Mouse (Mus musculus): Measurements from ENCODE around the gene Dpp6. TPM values are rescaled to one million over a fixed set of nuclear protein-coding genes. Genes with fewer than 3 reads are reported as not detected.

The Dpp6 gene
- polyA plus RNA-seq, 1 experiment from 2014 or later: 10.0 TPM

DNA sequence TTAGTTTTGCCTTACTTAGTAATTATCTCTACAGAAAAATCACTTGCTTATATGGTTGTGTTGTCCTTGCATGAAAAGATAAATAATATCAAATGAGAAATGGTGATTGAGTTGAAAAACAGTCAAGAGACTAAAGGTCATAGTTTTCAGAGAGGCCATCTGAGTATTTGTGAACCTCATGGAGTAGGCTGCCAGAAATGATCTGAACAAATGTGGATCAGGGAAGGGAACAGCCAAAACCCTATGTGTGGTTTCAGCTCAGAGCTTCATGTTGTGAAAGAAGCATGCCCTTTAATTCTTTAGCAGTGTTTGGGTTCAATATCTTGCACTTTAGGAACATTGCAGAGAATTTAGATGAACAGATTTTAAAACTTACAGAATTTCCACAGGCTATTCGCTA, 458.9 kb downstream of the Dpp6 start:
- 91% methylated on average over 1 of the region's 1 CpGs for WGBS
- Histone ChIP-seq H3K27me3 (ENCODE audit: control insufficient read depth, insufficient read depth, low read length) (no peaks in the 10 kb centered on the region), H3K27ac (ENCODE audit: low read depth, low read length) (no peak overlapping the region), H3K9me3 (ENCODE audit: control insufficient read depth, low read length) (no peaks in the 10 kb centered on the region), H3K9ac (ENCODE audit: low read length) (no peak overlapping the region), H3K4me1 (ENCODE audit: control insufficient read depth, insufficient read depth, low read length) (no peaks in the 10 kb centered on the region), H3K4me2 (ENCODE audit: low read depth) (no peak overlapping the region), H3K36me3 (ENCODE audit: control insufficient read depth, insufficient read depth, low read length) (no peaks in the 10 kb centered on the region), H3K4me3 (ENCODE audit: low read depth, low read length) (no peak overlapping the region)
- ATAC-seq (ENCODE audit: insufficient read depth, low FRiP score, low TSS enrichment): no peak
- DNase-seq (ENCODE audit: low spot score): no peak

DNA sequence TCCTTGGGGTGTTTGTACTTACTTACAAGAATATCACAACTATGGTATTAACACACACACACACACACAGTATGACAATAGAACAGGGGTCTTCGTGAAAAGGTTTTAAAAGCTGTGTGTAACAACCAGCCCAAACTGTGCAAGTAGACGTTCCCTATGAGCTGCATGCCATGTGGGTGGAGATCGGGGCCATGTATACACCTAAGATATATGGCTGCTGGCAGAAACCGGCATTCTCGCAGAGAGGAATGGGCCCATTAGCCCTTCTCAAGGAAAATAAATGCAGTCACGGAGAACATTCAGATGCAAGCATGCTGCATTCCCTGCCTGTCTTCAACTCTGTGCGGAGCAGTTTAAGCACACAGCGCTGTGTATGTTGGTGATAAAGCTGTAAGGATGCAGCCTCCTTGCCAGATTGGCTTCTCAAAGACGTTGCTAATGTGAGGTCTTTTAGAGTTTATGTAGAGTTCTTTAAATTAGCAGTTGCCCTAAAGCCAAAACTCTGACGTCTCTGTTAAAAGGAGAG, 461.2 kb downstream of the Dpp6 start:
- Histone ChIP-seq H3K27ac (ENCODE audit: low read depth, low read length) (no peak overlapping the region), H3K4me1 (ENCODE audit: control insufficient read depth, insufficient read depth, low read length) (no peaks in the 10 kb centered on the region), H3K9me3 (ENCODE audit: control insufficient read depth, low read length) (no peaks in the 10 kb centered on the region), H3K4me2 (ENCODE audit: low read depth) (no peak overlapping the region), H3K36me3 (ENCODE audit: control insufficient read depth, insufficient read depth, low read length) (no peaks in the 10 kb centered on the region), H3K4me3 (ENCODE audit: low read depth, low read length) (no peak overlapping the region), H3K27me3 (ENCODE audit: control insufficient read depth, insufficient read depth, low read length) (no peaks in the 10 kb centered on the region), H3K9ac (ENCODE audit: low read length) (no peak overlapping the region)
- 73% methylated on average over 10 of the region's 10 CpGs for WGBS
- ATAC-seq (ENCODE audit: insufficient read depth, low FRiP score, low TSS enrichment) (no peak), DNase-seq (ENCODE audit: low spot score) (no peak)

DNA sequence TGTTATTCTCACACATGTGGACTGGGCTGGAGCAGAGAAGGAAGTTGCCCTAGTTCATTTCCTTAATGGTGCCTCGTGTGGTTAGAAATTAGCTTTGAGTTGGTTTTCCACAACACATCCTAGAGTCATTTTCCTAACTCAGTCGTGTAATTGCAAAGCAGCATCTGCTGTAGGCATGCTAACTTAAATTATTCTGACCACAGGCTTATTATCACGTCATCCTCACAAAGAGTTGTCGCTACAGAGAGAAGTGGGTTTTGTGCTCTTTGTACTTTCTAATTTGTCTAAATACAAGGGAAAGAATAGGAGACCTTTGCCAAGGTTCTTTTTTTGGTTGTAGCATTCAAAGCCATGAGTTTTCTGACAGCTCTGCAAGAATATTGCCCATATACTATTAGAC, 469.9 kb downstream of the Dpp6 start:
- WGBS: 75% methylated on average over 4 of the region's 4 CpGs
- DNase-seq (ENCODE audit: low spot score) (no peak), ATAC-seq (ENCODE audit: insufficient read depth, low FRiP score, low TSS enrichment) (no peak)

DNA sequence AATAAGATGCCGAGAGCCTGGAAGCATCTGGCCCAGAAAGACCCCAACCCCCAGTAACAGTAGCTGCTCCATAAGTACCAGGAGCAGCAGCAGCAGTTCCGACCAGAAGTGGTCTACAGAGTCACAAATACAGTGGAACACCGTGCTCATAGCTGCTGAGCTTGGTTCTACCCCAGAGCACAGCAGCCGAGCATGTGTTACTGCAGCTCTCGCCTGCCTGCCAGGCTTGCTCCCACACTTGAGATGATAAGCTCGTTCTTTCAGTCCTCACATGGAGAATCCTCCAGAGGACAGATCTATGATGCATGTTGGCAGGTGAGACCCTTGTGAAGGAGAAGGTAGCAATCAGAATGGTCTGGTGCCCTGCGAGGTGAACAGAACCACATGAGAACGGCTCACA, 474.4 kb downstream of the Dpp6 start:
- Histone ChIP-seq H3K9ac (ENCODE audit: low read length) (no peak overlapping the region; the same call in 1 of the 2 replicates), H3K27ac (ENCODE audit: low read depth, low read length) (no peak overlapping the region), H3K27me3 (ENCODE audit: control insufficient read depth, insufficient read depth, low read length) (no peaks in the 10 kb centered on the region), H3K9me3 (ENCODE audit: control insufficient read depth, low read length) (no peaks in the 10 kb centered on the region), H3K36me3 (ENCODE audit: control insufficient read depth, insufficient read depth, low read length) (no peaks in the 10 kb centered on the region), H3K4me2 (ENCODE audit: low read depth) (no peak overlapping the region), H3K4me3 (ENCODE audit: low read depth, low read length) (no peak overlapping the region), H3K4me1 (ENCODE audit: control insufficient read depth, insufficient read depth, low read length) (no peaks in the 10 kb centered on the region)
- ATAC-seq (ENCODE audit: insufficient read depth, low FRiP score, low TSS enrichment) (no peak), DNase-seq (ENCODE audit: low spot score) (no peak)
- 84% methylated on average over 8 of the region's 8 CpGs for WGBS

More for the DNA sequence above, 469.9 kb downstream of the Dpp6 start:
- Histone ChIP-seq H3K4me3 (ENCODE audit: low read depth, low read length) (no peak overlapping the region), H3K9me3 (ENCODE audit: control insufficient read depth, low read length) (no peaks in the 10 kb centered on the region), H3K36me3 (ENCODE audit: control insufficient read depth, insufficient read depth, low read length) (no peaks in the 10 kb centered on the region), H3K27ac (ENCODE audit: low read depth, low read length) (no peak overlapping the region), H3K27me3 (ENCODE audit: control insufficient read depth, insufficient read depth, low read length) (no peaks in the 10 kb centered on the region), H3K4me2 (ENCODE audit: low read depth) (no peak overlapping the region), H3K4me1 (ENCODE audit: control insufficient read depth, insufficient read depth, low read length) (no peaks in the 10 kb centered on the region), H3K9ac (ENCODE audit: low read length) (no peak overlapping the region)

DNA sequence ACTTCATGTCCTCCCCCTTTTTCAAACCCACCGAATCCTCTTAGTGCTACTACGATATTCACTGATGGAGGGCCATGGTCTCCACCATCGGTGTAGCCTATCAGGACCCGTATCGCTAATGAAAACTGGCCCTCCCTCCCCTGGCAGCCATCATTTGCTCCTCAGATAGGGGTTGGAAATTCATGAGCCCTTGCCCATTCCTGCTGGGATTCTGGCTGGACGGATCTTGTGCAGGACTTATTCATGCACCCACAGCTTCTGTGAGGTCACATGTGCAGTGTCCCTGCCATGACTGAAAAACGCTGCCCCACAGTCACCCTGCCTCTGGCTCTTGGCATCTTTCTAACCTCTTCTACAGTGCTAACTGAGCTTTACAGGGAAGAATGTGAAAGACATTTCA, 475.2 kb downstream of the Dpp6 start:
- H3K4me1 ChIP-seq (ENCODE audit: control insufficient read depth, insufficient read depth, low read length): no peaks in the 10 kb centered on the region
- no peak overlapping the region for H3K4me3 ChIP-seq (ENCODE audit: low read depth, low read length)
- H3K27ac ChIP-seq (ENCODE audit: low read depth, low read length): no peak overlapping the region
- H3K36me3 ChIP-seq (ENCODE audit: control insufficient read depth, insufficient read depth, low read length): no peaks in the 10 kb centered on the region
- WGBS: 89% methylated on average over 7 of the region's 7 CpGs
- H3K27me3 ChIP-seq (ENCODE audit: control insufficient read depth, insufficient read depth, low read length): no peaks in the 10 kb centered on the region
- ATAC-seq (ENCODE audit: insufficient read depth, low FRiP score, low TSS enrichment): no peak
- H3K4me2 ChIP-seq (ENCODE audit: low read depth): no peak overlapping the region
- DNase-seq (ENCODE audit: low spot score): no peak
- no peak overlapping the region for H3K9ac ChIP-seq (ENCODE audit: low read length)
- no peaks in the 10 kb centered on the region for H3K9me3 ChIP-seq (ENCODE audit: control insufficient read depth, low read length)

DNA sequence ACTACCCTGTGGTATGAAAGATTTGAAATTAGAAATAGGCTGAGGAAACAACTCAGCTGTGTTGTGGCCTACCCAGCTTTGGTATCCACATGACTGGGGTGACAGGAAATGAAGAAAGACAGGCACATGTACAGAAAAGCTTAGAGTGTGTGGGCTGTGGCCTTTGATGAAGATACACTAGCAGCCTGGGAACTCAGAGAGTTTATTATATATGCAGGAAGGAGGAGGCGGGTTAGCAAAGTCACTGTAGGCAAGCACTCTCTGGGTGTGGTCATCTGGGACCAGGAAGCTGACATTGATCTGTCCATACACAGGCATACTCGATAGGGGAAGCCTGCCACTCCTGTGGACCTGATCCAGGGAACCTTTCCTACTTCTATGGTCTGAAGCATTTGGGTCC, 487.1 kb downstream of the Dpp6 start:
- Histone ChIP-seq H3K4me3 (ENCODE audit: low read depth, low read length) (no peak overlapping the region), H3K27me3 (ENCODE audit: control insufficient read depth, insufficient read depth, low read length) (no peaks in the 10 kb centered on the region), H3K27ac (ENCODE audit: low read depth, low read length) (no peak overlapping the region), H3K4me1 (ENCODE audit: control insufficient read depth, insufficient read depth, low read length) (no peaks in the 10 kb centered on the region), H3K4me2 (ENCODE audit: low read depth) (no peak overlapping the region), H3K36me3 (ENCODE audit: control insufficient read depth, insufficient read depth, low read length) (no peaks in the 10 kb centered on the region), H3K9ac (ENCODE audit: low read length) (no peak overlapping the region), H3K9me3 (ENCODE audit: control insufficient read depth, low read length) (no peaks in the 10 kb centered on the region)
- ATAC-seq (ENCODE audit: insufficient read depth, low FRiP score, low TSS enrichment) (no peak), DNase-seq (ENCODE audit: low spot score) (no peak)
- 84% methylated on average over 2 of the region's 2 CpGs for WGBS

DNA sequence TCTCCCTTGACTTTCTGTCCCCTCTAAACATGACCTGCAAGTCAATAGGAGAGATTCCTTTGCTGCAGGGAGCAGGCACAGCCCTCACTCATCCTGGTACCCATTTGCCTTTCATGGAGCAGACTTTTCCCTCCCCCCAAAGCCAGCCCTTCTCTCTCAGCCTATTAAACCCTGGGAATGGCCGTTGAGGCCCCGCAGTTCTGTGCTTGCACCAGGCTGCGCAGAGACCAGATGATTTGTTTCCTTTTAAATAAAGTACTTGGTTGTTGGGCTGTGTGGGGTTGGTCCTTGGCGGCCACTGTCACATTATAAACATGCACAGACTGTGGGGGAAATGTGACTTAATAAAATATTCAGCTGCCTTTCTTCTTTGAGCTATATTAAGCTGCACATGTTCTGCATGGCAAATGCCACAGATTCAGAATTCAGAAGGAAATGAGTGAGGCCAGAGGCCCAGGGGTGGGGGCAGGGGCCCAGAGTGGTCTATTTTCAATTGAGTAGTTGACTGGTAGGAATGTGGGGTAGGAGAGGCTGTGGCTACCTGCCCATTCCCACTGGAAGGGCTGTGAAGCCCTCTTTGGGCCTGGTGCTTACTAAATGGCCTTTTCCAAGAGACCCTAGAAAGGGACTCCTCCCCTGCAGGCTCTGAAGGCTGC, 489.6 kb downstream of the Dpp6 start:
- Histone ChIP-seq H3K27ac (ENCODE audit: low read depth, low read length) (no peak overlapping the region), H3K36me3 (ENCODE audit: control insufficient read depth, insufficient read depth, low read length) (no peaks in the 10 kb centered on the region), H3K4me3 (ENCODE audit: low read depth, low read length) (no peak overlapping the region), H3K9me3 (ENCODE audit: control insufficient read depth, low read length) (no peaks in the 10 kb centered on the region), H3K9ac (ENCODE audit: low read length) (no peak overlapping the region), H3K4me2 (ENCODE audit: low read depth) (no peak overlapping the region), H3K4me1 (ENCODE audit: control insufficient read depth, insufficient read depth, low read length) (no peaks in the 10 kb centered on the region), H3K27me3 (ENCODE audit: control insufficient read depth, insufficient read depth, low read length) (no peaks in the 10 kb centered on the region)
- WGBS: 40% methylated on average over 4 of the region's 4 CpGs
- ATAC-seq (ENCODE audit: insufficient read depth, low FRiP score, low TSS enrichment) (peak; percentile 71), DNase-seq (ENCODE audit: low spot score) (peak; percentile 23)

DNA sequence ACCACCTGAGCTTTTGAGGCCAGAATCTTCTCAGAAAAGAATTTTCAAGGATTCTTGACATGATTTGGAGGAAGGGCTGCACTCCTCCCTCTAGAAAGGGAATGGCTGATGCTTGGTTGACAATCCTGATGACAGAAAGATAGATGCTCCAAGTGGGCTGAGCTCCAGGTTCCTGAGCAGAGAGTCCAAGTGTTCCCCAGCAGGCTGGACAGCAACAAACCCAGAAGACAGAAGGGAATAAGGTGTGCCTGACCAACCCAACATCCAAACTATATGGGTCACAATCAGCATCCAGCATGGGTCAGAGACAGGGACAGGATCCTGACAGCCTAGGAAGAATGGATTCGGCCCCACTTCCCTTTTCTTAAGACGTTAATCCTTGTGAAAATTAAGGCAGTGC, 493.2 kb downstream of the Dpp6 start:
- WGBS: 61% methylated on average over 2 of the region's 2 CpGs
- DNase-seq (ENCODE audit: low spot score): no peak
- no peak overlapping the region for H3K9ac ChIP-seq (ENCODE audit: low read length)
- no peaks in the 10 kb centered on the region for H3K36me3 ChIP-seq (ENCODE audit: control insufficient read depth, insufficient read depth, low read length)
- H3K4me1 ChIP-seq (ENCODE audit: control insufficient read depth, insufficient read depth, low read length): no peaks in the 10 kb centered on the region
- no peak overlapping the region for H3K4me2 ChIP-seq (ENCODE audit: low read depth)
- no peak overlapping the region for H3K27ac ChIP-seq (ENCODE audit: low read depth, low read length)
- no peak overlapping the region for H3K4me3 ChIP-seq (ENCODE audit: low read depth, low read length)
- no peaks in the 10 kb centered on the region for H3K27me3 ChIP-seq (ENCODE audit: control insufficient read depth, insufficient read depth, low read length)
- H3K9me3 ChIP-seq (ENCODE audit: control insufficient read depth, low read length): no peaks in the 10 kb centered on the region
- no peak for ATAC-seq (ENCODE audit: insufficient read depth, low FRiP score, low TSS enrichment)

DNA sequence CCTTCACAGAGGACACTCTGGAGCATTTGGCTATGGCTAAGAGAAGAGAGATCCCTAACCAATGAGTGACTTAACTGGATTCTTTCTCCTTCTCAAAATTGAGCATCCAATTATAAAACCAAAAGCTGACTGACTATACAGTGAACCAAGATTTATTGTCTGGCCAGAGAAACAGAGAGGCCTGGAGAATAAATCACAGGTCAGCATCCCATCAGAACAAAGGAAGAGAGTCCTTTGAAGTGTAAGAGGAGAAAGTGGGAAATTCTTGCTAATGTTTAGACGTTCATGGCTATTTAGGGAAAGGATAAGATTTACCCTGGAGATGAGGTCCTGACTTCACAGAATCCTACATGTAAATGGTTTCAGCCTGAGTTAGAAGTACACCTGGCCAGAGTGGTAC, 499.7 kb downstream of the Dpp6 start:
- no peak for ATAC-seq (ENCODE audit: insufficient read depth, low FRiP score, low TSS enrichment)

More for the DNA sequence above, 499.7 kb downstream of the Dpp6 start:
- 0% methylated on average over 1 of the region's 1 CpGs for WGBS
- H3K4me3 ChIP-seq (ENCODE audit: low read depth, low read length): no peak overlapping the region
- no peaks in the 10 kb centered on the region for H3K27me3 ChIP-seq (ENCODE audit: control insufficient read depth, insufficient read depth, low read length)
- H3K4me1 ChIP-seq (ENCODE audit: control insufficient read depth, insufficient read depth, low read length): no peaks in the 10 kb centered on the region; the same call in 1 of the 2 replicates
- no peaks in the 10 kb centered on the region for H3K36me3 ChIP-seq (ENCODE audit: control insufficient read depth, insufficient read depth, low read length)
- H3K4me2 ChIP-seq (ENCODE audit: low read depth): no peak overlapping the region
- H3K9ac ChIP-seq (ENCODE audit: low read length): no peak overlapping the region
- no peak overlapping the region for H3K27ac ChIP-seq (ENCODE audit: low read depth, low read length)
- DNase-seq (ENCODE audit: low spot score): no peak
- H3K9me3 ChIP-seq (ENCODE audit: control insufficient read depth, low read length): no peaks in the 10 kb centered on the region
